Mouse (Mus musculus) myocyte (in vitro differentiated cells): ENCODE measurements at regions not wholly inside any gene's neighbourhood (a gene's known extent, or its start where the extent isn't known, plus 50 kb on each side); places are given as distances from the start of the nearest gene placed in this dataset.

ENCODE experiments used
- H3K27me3 ChIP-seq: one replicate; pipeline ENCODE4 v1.6.1; 2011; ENCODE audit not compliant: control insufficient read depth, insufficient read depth, insufficient read length
- H3K36me3 ChIP-seq: one replicate; pipeline ENCODE4 v1.6.1; 2011; ENCODE audit not compliant: control insufficient read depth, insufficient read depth
- H3K4me2 ChIP-seq: one replicate; pipeline ENCODE4 v1.6.1; 2011; ENCODE audit warnings: low read depth, control low read depth
- H3K4me3 ChIP-seq: one replicate; pipeline ENCODE4 v1.5.1; 2011; ENCODE audit warnings: mild to moderate bottlenecking, control low read depth, moderate library complexity
- H3K79me2 ChIP-seq: one replicate; pipeline ENCODE4 v1.6.1; 2011; ENCODE audit not compliant: control insufficient read depth, insufficient read depth
- H3ac ChIP-seq: one replicate; pipeline ENCODE4 v1.6.1; 2011; ENCODE audit not compliant: control insufficient read depth, insufficient read length
- CEBPB ChIP-seq: IDR thresholded peaks from 2 replicates; pipeline ENCODE4 v1.6.1; 2011; ENCODE audit warnings: mild to moderate bottlenecking, moderate library complexity; ENCODE audit not compliant: poor library complexity, insufficient read depth, severe bottlenecking
- E2F4 ChIP-seq: IDR thresholded peaks from one replicate; pipeline ENCODE4 v1.6.1; 2011; ENCODE audit warnings: mild to moderate bottlenecking, control low read depth, moderate library complexity; ENCODE audit not compliant: insufficient read depth
- MAX ChIP-seq: IDR thresholded peaks from one replicate; pipeline ENCODE4 v1.6.1; 2011; ENCODE audit warnings: low read depth, mild to moderate bottlenecking, control low read depth
- MYOD1 ChIP-seq, 3 experiments: IDR thresholded peaks; one replicate each; pipeline ENCODE4 v1.6.1; 2011; ENCODE audit warnings: control low read depth in 2 of 3, low read depth in 2 of 3, mild to moderate bottlenecking in 2 of 3, moderate library complexity in 1 of 3; ENCODE audit not compliant: insufficient read length in 2 of 3, control insufficient read depth in 1 of 3
- MYOG ChIP-seq, 3 experiments: IDR thresholded peaks; one replicate each; pipeline ENCODE4 v1.6.1; 2011; ENCODE audit warnings: control low read depth in 2 of 3, low read depth in 2 of 3, mild to moderate bottlenecking in 2 of 3; ENCODE audit not compliant: insufficient read length in 2 of 3, control insufficient read depth in 1 of 3, insufficient read depth in 1 of 3
- POLR2A ChIP-seq: IDR thresholded peaks from one replicate; pipeline ENCODE4 v1.6.1; 2011; ENCODE audit warnings: low read depth, mild to moderate bottlenecking, control low read depth, moderate library complexity; ENCODE audit not compliant: insufficient read length
- POLR2AphosphoS2 ChIP-seq: IDR thresholded peaks from one replicate; pipeline ENCODE4 v1.6.1; 2011; ENCODE audit warnings: low read depth, control low read depth; ENCODE audit not compliant: insufficient read length
- REST ChIP-seq: IDR thresholded peaks from one replicate; pipeline ENCODE4 v1.6.1; 2011; ENCODE audit warnings: mild to moderate bottlenecking, control low read depth, moderate library complexity; ENCODE audit not compliant: insufficient read depth, insufficient read length
- SRF ChIP-seq: IDR thresholded peaks from one replicate; pipeline ENCODE4 v1.6.1; 2011; ENCODE audit warnings: low read depth; ENCODE audit not compliant: control insufficient read depth, insufficient read length
- TCF12 ChIP-seq: IDR thresholded peaks from one replicate; pipeline ENCODE4 v1.6.1; 2011; ENCODE audit warnings: mild to moderate bottlenecking, control low read depth; ENCODE audit not compliant: poor library complexity, insufficient read depth, severe bottlenecking
- TCF3 ChIP-seq: IDR thresholded peaks from one replicate; pipeline ENCODE4 v1.6.1; 2011; ENCODE audit warnings: low read depth, control low read depth; ENCODE audit not compliant: insufficient read length
- USF1 ChIP-seq: IDR thresholded peaks from one replicate; pipeline ENCODE4 v1.6.1; 2011; ENCODE audit warnings: low read depth, mild to moderate bottlenecking, control low read depth, moderate library complexity

DNA sequence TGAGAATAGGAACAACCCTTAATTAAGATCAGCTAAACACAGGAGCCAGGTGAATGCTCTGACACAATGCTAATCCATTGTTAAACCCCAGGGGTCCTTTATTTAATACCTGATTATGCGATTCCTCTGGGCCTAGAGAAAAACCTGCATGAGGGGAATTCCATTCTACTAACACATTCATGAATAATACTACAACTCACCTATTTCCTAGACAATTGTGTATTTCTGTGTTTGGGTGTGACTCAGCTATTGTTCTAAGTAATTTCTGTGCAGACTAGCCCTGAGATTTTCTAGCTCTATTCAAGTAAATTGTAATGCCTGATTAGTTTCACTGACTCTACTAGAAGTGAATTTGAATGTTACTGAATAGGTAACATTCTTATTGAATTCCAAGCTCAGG, 2176.5 kb downstream of the Gm37988 start:
- H3K4me3 ChIP-seq = no peak overlapping the region
- no peak overlapping the region for H3ac ChIP-seq
- no peaks in the 10 kb centered on the region for H3K36me3 ChIP-seq
- no peaks in the 10 kb centered on the region for H3K79me2 ChIP-seq
- H3K27me3 ChIP-seq = no peaks in the 10 kb centered on the region
- TF ChIP-seq CEBPB (no peak), MYOG (IDR thresholded peaks at IDR 0.05; ENCODE audit: control insufficient read depth in 1 of 3, insufficient read depth in 1 of 3, insufficient read length in 2 of 3, low read depth in 2 of 3) (no peak), TCF3 (no peak), MYOD1 (IDR thresholded peaks at IDR 0.05; ENCODE audit: control insufficient read depth in 1 of 3, insufficient read length in 2 of 3, low read depth in 2 of 3) (no peak), E2F4 (no peak), TCF12 (no peak), POLR2A (no peak), REST (no peak), POLR2AphosphoS2 (no peak), MAX (no peak), USF1 (no peak), SRF (no peak)
- H3K4me2 ChIP-seq = no peak overlapping the region

DNA sequence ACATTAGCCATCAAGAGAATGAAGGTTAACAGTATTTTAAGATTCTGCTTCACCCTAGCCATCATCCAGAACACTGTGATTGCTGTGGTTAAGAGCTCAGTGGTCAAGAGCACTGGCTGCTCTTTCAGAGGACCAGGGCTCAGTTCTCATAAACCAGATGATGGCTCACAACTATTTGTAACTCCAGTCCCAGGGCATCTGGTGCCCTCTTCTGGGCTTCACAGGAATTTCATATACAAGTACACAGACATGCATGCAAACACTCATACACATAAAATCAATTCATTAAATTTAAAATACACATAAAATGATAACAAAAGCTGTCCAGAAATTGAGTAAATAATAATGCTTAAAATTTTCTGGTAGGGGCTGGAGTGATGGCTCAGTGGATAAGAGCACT, 2189.9 kb downstream of the Gm37988 start:
- no peaks in the 10 kb centered on the region for H3K27me3 ChIP-seq
- no peak overlapping the region for H3K4me3 ChIP-seq
- H3K36me3 ChIP-seq = no peaks in the 10 kb centered on the region
- no peak for TF ChIP-seq TCF12
- TF ChIP-seq MAX = no peak
- no peak for TF ChIP-seq POLR2A
- TF ChIP-seq MYOG (IDR thresholded peaks at IDR 0.05; ENCODE audit: control insufficient read depth in 1 of 3, insufficient read depth in 1 of 3, insufficient read length in 2 of 3, low read depth in 2 of 3) = no peak
- TF ChIP-seq CEBPB = no peak
- TF ChIP-seq MYOD1 (IDR thresholded peaks at IDR 0.05; ENCODE audit: control insufficient read depth in 1 of 3, insufficient read length in 2 of 3, low read depth in 2 of 3) = no peak
- no peak for TF ChIP-seq REST
- no peak for TF ChIP-seq POLR2AphosphoS2
- no peak for TF ChIP-seq TCF3
- no peak for TF ChIP-seq SRF
- no peak for TF ChIP-seq USF1
- H3K4me2 ChIP-seq = no peak overlapping the region
- H3ac ChIP-seq = no peak overlapping the region
- H3K79me2 ChIP-seq = no peaks in the 10 kb centered on the region

DNA sequence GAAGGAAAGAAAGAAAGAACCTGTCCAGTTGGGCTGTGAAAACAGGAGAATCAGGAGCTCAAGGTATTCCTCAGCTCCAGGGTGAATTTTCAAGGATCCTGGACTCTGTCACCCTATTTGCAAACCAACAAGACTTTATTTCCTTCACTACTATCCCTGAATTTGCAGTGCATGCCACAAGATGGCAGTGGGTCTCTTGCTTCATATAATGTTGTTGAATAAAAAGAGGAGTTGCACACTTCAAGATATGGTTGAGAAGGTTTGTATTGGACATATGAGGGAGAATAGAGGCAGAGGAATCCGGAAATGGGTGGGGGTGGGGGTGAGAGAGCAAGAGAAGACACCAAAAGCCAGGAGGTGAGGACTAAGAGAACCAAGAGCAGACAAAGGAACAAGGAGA, 2202.5 kb downstream of the Gm37988 start:
- Histone ChIP-seq H3K27me3 (no peaks in the 10 kb centered on the region), H3K36me3 (no peaks in the 10 kb centered on the region), H3K79me2 (no peaks in the 10 kb centered on the region), H3K4me3 (no peak overlapping the region), H3ac (no peak overlapping the region), H3K4me2 (no peak overlapping the region)
- TF ChIP-seq POLR2A = no peak
- TF ChIP-seq MYOG (IDR thresholded peaks at IDR 0.05; ENCODE audit: control insufficient read depth in 1 of 3, insufficient read depth in 1 of 3, insufficient read length in 2 of 3, low read depth in 2 of 3) = no peak
- no peak for TF ChIP-seq MYOD1 (IDR thresholded peaks at IDR 0.05; ENCODE audit: control insufficient read depth in 1 of 3, insufficient read length in 2 of 3, low read depth in 2 of 3)
- TF ChIP-seq E2F4 = no peak
- TF ChIP-seq SRF = no peak
- TF ChIP-seq TCF12 = no peak
- no peak for TF ChIP-seq REST
- no peak for TF ChIP-seq POLR2AphosphoS2
